Mouse (Mus musculus) CH12F3 (cell line): ENCODE data around the gene Pacsin2.
"Not testable (repeated sequence)": the region's sequence is repeated elsewhere in the genome, so short reads cannot be mapped to it uniquely, and the experiment has no call there.

ENCODE experiments used
- in situ Hi-C: fragments of 300-500 bp; cut with MboI; formaldehyde crosslinking; loops from 2 replicates; pipeline ENCODE4 v1.14.3; 2020; ENCODE audit warnings: low sequenced_read_pairs

Gene Pacsin2

GRCm38 (mm10) chr15:83479818-83480217, 15.4 kb upstream of the Pacsin2 start:
- in situ Hi-C loops, result no loop called here

DNA sequence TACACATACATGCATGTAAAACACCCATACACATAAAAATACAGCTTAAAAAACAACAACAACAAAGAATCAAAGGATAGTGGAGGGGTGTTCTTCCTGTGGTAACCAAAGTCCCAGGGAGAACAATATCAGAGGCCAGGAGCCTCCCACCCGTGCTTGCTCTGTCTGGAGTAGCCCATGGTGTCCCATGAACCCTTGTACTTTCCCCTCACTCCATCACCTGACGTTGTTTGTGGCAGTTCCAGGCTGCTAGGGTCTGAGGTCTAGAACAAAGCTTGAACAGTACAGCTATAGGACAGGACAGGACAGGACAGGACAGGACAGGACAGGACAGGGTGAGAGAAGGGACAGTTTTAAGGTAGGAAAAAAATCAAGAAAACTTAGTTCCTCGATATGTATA, 13.7 kb upstream of the Pacsin2 start:
- in situ Hi-C loops, result no loop called here

- in situ Hi-C loops, result no loop called here
Observed at GRCm38 (mm10) chr15:83476593-83477273, 12.3 kb upstream of the Pacsin2 start.

- in situ Hi-C loops, result no loop called here
Observed at GRCm38 (mm10) chr15:83474466-83474836, 10.0 kb upstream of the Pacsin2 start.

DNA sequence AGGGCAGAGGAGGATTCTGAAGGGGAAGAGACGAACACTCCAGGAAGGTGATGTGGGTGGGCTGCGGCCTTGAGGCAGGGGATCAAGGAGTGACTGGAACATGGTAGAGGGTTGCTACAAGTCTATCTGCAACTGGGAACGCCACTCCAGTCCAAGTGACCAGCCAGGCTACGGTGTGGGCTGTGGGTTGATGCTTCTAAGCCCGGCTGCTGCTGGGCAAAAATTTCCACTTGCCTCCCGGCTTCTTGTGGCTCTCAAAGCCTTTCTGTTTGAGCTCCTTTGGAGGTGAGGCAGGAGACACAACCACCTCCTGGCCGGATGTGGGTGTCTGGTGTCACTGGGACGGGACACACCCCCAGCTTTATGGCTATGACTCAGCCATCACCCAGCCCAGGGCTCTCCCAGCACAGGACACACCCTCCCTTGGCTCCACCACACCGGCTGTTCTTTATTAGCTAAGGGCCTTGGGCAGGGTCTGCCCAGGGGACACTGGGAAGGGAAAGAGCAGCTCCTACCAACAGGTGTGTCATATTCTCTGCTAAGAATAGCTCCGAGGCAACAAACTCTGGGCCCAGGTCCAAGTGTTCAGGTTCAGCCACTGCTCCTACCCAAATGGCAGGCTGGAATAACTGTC, 9.5 kb upstream of the Pacsin2 start:
- in situ Hi-C loops, result no loop called here

- in situ Hi-C loops, result no loop called here
Observed at GRCm38 (mm10) chr15:83473251-83473650, 8.8 kb upstream of the Pacsin2 start.

DNA sequence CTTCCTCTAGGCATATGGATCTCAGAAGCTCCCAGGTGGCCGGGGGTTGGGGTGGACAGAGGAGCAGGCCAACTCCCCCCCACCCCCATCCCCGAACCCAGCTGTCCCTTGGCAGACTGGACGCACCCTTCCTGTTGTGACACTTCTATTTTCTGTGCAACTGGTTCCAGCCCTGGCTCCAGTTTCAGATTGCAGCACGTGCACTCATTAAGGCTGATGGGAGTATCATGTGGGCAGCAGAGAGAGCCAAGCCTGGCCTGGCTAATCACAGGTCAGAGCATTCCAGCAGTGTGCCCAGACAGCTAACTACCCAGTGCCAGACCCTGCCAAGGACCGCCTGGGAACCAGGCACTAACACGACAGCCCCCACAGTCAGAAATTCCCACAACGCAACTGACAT, 7.1 kb upstream of the Pacsin2 start:
- in situ Hi-C loops, result no loop called here

GRCm38 (mm10) chr15:83470443-83470842, 6.0 kb upstream of the Pacsin2 start:
- in situ Hi-C loops, result no loop called here

DNA sequence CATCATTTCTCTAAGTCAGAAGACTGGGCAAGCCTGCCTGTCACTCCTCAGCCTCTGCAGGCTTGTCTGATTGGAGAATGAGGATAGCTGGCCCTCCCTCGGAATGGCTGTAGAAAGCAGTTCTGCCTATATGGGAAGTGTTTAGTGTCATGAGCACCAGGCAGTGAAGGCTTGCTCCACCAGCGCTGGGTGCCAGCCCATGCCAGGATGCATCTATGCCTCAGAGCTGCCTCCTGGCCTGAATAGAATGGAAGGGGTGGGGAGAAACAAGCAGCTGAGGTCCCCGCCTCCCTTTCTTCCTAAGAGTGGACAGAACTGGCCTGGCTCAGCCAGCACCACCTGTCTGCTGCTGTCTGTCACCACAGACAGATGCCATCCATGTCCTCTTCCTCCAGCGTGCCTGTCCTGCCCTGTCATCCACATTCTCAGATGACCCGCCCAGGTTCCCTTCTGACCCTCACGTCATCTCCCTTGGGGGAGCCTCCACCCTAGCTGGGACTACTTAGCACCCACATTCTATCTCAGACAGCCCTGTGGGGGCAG, 4.9 kb upstream of the Pacsin2 start:
- in situ Hi-C loops, result no loop called here

DNA sequence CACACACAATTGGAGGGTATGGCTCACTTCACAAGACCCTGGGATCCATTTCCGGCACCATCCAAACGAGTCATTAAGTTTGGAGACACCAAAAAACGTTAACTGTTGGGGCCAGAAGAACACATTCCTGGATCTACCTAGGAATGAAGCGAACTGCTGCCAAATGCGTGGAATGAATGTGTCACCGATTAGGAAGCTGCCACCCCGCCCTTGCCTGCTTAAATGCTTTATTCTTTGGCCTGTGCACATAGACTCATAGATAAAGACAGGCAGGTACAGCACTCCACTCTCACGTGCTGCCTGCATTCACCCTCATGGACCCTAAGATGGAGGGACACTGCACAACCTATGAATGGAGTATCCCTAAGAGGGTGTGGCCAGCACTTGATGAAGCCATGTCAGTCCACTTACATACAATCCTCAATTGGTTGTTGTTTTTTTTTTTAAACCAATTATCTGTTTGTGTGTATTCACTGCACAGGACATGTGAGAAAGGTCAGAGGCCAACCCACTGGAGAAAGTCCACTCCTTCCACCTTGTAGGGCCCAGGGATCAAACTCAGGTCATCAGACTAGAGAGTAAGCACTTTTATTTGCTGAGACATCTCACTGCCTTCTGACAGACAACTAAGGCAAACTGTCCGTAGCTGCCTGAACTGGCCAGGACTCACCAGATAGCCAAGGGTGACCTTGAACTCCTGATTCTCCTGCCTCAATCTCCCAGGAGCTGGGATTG, 3.0 kb upstream of the Pacsin2 start:
- in situ Hi-C loops, result no loop called here

- in situ Hi-C loops, result no loop called here
Observed at GRCm38 (mm10) chr15:83466331-83466730, 1.9 kb upstream of the Pacsin2 start.

DNA sequence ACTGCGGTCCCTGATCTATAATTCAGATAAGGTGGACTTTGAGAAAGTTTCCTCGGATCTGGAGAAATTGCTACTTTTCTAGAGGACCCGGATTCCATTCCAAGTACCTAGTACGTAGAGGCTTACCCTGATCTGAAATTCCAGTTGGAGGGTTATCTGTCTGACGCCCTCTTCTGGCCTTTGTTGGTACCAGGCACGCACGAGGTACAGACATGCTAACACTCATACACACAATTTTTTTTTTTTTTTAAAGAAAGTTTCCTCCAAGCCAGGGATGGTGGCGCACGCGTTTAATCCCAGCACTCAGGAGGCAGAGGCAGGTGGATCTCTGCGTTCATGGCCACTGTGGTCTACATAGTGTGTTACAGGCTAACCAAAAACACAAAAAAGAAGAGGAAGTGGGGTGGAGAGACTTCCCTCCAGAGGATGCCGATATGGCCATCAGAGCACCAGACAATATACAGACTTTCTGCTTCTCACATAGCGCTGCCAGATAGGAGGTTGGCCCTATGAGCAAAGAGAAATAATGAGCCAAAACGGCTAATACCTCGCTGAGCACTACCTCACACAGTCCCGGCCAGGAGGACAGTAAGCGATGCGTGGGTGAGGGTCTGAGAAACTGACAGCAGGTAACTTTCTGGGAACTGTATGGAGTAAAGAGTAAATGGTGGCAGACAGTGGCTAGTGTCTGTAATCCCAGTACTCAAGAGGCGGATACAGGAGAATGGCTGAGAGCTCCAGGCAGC, 672 bp upstream of the Pacsin2 start:
- in situ Hi-C loops, result no loop called here

- in situ Hi-C loops, result no loop called here
Observed at GRCm38 (mm10) chr15:83463369-83464082, 880 bp downstream of the Pacsin2 start.

- in situ Hi-C loops, result not testable (repeated sequence)
Observed at GRCm38 (mm10) chr15:83462349-83462748, 2.1 kb downstream of the Pacsin2 start.

DNA sequence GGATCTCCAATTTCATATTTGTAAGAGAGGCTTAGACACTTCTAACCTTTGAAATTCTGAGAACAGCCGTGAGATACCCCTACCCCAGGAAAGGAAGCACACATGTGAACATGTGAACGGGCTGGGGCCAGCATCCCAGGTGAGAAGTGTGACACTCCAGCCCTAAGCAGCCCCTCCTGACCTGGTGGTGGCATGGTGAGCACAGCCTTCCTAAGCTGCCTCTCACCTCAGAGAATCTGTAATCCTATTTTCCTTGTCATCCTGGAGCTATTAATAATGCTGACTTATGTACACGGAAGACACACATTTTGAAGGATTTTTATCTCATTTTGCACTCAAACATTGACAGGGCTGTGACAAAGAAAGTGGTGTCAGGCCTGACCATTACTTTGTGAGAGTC, 3.5 kb downstream of the Pacsin2 start:
- in situ Hi-C loops, result no loop called here

DNA sequence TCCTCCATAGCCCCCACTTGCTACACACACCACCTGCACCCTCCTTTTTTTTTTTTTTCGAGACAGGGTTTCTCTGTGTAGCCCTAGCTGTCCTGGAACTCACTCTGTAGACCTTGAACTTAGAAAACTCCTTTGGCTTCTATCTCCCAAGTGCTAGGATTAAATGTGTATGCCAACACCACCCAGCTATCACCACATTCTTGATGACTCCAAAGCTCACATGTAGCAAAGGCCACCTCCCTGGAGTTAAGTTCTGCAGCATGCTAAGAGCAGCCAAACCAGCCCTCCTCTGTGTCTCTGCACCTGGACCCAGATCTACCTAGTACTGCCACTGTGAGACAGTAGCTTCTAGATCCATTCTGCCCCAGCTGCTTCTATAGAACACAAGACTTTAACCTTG, 6.9 kb downstream of the Pacsin2 start:
- in situ Hi-C loops, result no loop called here

DNA sequence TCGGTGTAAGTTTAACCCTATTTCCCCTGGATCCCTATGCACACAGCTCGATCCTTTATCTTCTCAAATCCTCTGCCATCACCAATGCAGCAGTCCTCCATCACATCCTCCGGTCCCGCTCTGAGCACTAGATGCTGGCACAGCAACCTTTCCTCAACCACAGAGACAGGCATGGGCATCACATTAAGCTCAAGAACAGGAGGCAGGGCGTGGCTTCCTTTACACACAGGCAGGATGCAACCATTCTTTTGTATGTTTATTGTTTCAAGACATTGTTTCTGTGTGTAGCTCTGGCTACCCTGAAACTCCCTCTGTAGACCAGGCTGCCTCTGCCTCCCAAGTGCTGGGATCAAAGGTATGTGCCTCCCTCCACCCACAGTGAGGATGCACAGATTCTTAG, 8.8 kb downstream of the Pacsin2 start:
- in situ Hi-C loops, result no loop called here

DNA sequence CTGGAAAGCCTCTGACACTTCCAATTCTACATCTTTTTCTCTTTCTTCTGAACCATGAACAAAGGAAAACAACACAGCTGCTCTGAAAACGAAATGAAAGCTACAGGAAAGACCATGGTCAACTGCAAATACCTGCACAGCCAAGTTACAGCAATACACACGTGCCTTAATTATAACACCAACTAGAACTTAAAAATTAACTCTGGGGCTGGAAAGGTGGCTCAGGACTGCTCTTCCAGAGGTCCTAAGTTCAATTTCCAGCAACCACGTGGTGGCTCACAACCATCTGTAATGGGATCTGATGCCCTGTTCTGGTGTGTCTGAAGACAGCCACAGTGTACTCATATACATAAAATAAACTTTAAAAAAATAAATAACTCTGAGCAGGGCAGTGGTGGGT, 9.4 kb downstream of the Pacsin2 start:
- in situ Hi-C loops, result no loop called here

GRCm38 (mm10) chr15:83454419-83454818, 10.0 kb downstream of the Pacsin2 start:
- in situ Hi-C loops, result no loop called here

- in situ Hi-C loops, result no loop called here
Observed at GRCm38 (mm10) chr15:83453879-83454278, 10.5 kb downstream of the Pacsin2 start.
